Mouse (Mus musculus) left cerebral cortex, adult 6 months (tissue): Measurements from ENCODE around the gene Hist2h3c2. TPM values are rescaled to one million over a fixed set of nuclear protein-coding genes. Genes with fewer than 3 reads are reported as not detected.

ENCODE experiments used
- long read RNA-seq, 2 experiments: library from polyadenylated mRNA; unstranded; transcript quantifications; one replicate each; pipeline ENCODE4 v2.0.0; 2019 to 2020
- polyA plus RNA-seq: library from polyadenylated mRNA; unstranded; fragments of <200 nt; fragmentation: Nextera tagmentation; gene quantifications from 2 replicates; pipeline ENCODE4 v1.2.3, GENCODE M21; 2021

The Hist2h3c2 gene
- polyA plus RNA-seq, result 1.3 and 4.7 TPM in 2 replicates
- long read RNA-seq, experiment 1, partial matches to known transcripts, result 0 of 1 reads
- long read RNA-seq, experiment 1, other reads (novel, unspliced or antisense), result 0 of 1 reads
- long read RNA-seq, experiment 2, result 0 reads

GRCm38 (mm10) chr3:96238954-96239793 is at the start of gene Hist2h3c2:
Gene Hist2h3c2 (minus strand): TSS chr3:96239127.

DNA sequence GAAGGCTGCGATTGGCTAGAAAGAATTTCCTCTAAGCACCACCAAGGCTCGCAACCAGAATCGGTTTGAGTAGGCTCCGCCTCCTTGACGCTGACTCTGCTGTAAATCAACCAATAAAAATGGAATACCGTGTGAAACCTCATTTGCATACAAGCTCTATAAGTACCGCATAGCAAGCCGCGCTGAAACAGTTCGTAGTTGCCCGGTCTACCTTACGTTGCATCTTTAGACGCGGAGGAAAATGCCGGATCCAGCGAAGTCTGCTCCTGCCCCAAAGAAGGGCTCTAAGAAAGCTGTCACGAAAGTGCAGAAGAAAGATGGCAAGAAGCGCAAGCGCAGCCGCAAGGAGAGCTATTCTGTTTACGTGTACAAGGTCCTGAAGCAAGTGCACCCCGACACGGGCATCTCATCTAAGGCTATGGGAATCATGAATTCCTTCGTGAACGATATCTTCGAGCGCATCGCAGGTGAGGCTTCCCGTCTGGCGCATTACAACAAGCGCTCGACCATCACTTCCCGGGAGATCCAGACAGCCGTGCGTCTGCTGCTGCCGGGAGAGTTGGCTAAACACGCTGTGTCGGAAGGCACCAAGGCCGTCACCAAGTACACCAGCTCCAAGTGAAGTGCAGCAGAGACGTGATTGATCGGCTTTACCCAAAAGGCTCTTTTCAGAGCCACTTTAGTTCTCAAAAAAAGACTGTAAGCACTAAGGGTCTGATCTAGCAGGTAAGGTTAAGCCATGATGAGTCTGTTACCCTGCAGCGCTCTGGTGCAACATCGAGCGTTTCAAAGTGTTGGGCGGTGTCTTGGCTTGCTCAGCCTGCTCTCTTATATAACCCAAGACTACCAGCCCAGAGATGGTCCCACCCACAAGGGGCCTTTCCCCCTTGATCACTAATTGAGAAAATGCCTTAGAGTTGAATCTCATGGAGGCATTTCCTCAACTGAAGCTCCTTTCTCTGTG is 30.9 kb upstream of the Hist2h3c2 start, which contains the start of gene Hist2h2bb:
TSS of gene Hist2h2bb (plus strand) at position 242 of the 964 bp plus-strand sequence.

DNA sequence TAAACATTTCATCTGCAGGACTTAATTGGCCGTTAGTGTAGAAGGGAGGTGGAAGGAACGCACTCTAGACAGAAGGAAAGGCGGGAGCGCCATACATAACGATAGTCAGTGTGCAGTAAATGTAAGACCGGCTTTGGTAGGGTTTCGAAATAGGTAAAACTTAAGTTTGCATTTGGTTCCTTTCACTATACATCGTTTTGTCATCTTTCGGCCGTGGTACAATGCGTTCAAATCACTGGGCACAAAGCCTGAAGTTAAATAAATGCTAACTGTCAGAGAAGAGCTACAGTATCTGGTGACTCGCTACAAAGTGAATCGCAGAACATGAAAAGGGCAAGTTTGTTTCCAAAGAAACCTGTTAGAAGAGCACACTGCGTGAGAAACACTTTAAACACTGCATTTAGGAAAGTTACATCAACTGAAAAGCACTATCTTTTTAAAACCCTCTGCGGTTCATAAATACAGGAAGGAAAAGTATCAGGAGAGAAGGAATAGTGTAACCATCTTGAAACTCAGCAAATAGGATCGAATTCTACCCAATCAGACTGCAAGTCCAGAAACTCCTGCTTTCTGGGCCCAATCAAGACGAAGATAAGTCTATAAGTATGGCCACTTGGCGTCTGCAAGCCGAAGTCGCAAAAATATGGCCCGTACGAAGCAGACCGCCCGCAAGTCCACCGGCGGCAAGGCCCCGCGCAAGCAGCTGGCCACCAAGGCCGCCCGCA is 29.3 kb upstream of the Hist2h3c2 start, which contains the start of gene Hist2h3b:
TSS of gene Hist2h3b (plus strand) at position 604 of the 725 bp plus-strand sequence.

DNA sequence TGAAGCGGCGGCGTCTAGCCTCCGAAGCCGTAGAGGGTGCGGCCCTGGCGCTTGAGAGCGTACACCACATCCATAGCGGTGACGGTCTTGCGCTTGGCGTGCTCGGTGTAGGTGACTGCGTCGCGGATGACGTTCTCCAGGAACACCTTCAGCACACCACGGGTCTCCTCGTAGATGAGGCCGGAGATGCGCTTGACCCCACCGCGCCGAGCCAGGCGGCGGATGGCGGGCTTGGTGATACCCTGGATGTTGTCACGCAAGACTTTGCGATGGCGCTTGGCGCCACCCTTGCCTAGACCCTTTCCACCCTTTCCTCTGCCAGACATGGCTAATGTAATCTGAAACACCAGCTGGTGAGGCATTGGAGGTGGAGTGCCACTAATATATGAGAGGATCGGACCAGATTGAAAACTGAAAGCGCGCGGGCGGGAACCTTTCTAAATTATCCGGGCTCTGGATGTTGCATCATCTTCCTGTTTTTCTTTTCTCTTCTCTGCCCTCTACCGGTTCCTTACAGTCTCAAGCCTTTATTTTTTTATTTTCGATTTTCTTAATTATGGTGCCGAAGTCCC is 24.1 kb upstream of the Hist2h3c2 start, which contains the start of gene Hist2h4:
TSS of gene Hist2h4 (minus strand) at position 333 of the 572 bp plus-strand sequence.

GRCm38 (mm10) chr3:96246427-96246856 is 7.5 kb upstream of the Hist2h3c2 start, which contains the start of gene Hist2h3c1:
Gene Hist2h3c1 (plus strand): TSS chr3:96246685.

DNA sequence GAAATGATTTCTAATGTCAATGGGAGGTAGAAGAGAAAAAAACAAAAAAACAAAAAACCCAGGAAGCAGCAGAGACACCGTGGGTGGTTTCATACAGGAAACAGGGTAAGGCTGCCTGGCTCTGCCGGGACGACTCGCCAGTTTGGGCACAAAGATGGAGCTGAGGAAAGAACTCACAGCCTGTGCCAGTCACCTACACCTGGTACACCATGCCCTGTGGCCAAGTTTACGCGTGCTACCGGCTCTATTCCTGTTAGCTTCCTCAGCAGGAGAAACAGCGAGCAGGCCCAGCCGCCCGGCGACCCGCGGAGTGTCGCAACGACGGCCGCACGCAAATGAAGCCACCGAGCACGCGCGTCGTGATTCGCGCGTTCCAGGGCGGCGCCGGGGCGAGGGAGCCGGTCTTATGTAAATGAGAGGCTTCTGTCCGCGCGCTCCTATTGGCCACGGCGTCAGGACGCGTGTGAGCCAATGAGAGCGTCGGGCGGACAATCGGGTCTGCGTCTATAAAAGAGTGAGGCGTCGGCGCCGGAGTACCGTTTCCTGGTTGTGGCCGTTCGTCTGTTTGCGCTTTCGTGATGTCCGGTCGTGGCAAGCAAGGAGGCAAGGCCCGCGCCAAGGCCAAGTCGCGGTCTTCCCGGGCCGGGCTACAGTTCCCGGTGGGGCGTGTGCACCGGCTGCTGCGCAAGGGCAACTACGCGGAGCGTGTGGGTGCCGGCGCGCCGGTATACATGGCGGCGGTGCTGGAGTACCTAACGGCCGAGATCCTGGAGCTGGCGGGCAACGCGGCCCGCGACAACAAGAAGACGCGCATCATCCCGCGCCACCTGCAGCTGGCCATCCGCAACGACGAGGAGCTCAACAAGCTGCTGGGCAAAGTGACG is 6.3 kb upstream of the Hist2h3c2 start, which contains the start of gene Hist2h2aa1:
TSS of gene Hist2h2aa1 (plus strand) at position 495 of the 884 bp plus-strand sequence.

DNA sequence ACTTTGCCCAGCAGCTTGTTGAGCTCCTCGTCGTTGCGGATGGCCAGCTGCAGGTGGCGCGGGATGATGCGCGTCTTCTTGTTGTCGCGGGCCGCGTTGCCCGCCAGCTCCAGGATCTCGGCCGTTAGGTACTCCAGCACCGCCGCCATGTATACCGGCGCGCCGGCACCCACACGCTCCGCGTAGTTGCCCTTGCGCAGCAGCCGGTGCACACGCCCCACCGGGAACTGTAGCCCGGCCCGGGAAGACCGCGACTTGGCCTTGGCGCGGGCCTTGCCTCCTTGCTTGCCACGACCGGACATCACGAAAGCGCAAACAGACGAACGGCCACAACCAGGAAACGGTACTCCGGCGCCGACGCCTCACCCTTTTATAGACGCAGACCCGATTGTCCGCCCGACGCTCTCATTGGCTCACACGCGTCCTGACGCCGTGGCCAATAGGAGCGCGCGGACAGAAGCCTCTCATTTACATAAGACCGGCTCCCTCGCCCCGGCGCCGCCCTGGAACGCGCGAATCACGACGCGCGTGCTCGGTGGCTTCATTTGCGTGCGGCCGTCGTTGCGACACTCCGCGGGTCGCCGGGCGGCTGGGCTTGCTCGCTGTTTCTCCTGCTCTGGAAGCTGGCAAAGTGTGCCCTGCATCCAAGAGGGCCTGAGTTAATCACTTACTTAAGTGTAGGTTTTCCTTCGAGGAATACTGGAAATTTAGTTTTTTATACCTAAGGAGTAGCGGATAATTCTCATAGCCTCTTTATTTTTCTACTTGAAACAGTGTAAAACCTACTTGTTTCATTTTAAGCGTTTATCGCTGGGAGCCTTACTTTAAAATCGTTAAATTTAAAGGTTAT is 1.2 kb upstream of the Hist2h3c2 start, which contains the start of gene Hist2h2aa2:
TSS of gene Hist2h2aa2 (minus strand) at position 328 of the 850 bp plus-strand sequence.

GRCm38 (mm10) chr3:96220765-96221639 is 17.9 kb downstream of the Hist2h3c2 start, which contains the start of the genes Hist2h2ac and Hist2h2be:
Gene Hist2h2ac (minus strand): TSS chr3:96220880.
Gene Hist2h2be (plus strand): TSS chr3:96221119.

DNA sequence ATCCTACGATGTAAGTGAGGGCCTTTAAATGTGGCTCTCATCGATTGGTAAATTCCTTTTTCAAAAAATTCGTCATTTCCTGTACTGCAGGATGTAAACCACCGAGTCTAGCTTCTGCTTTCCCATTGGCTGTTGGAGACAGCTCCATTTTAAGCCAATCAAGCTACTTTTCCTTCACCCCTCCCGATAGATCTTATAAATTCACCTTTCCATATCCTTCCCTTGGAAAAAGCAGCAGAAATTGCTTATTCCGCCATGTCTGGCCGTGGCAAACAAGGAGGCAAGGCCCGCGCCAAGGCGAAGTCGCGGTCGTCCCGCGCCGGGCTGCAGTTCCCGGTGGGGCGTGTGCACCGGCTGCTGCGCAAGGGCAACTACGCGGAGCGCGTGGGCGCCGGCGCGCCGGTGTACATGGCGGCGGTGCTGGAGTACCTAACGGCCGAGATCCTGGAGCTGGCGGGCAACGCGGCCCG is 19.2 kb downstream of the Hist2h3c2 start, which contains the start of the genes Bola1 and Hist2h2ab:
TSS of gene Bola1 (minus strand) at position 49 of the 470 bp plus-strand sequence.
TSS of gene Hist2h2ab (plus strand) at position 205 of the 470 bp plus-strand sequence.

Other genes starting within 250 kb of the Hist2h3c2 start
- 16.5 and 28.8 TPM in 2 replicates for gene Plekho1, start 243.1 kb downstream of the Hist2h3c2 start, polyA plus RNA-seq
- 26.6 and 36.6 TPM in 2 replicates for gene Vps45, start 180.7 kb downstream of the Hist2h3c2 start, polyA plus RNA-seq
- gene Otud7b, start 134.6 kb downstream of the Hist2h3c2 start, polyA plus RNA-seq, result 6.3 and 9.2 TPM in 2 replicates
- 2.8 and 3.6 TPM in 2 replicates for gene Mtmr11, start 77.1 kb downstream of the Hist2h3c2 start, polyA plus RNA-seq
- gene Sf3b4, start 66.8 kb downstream of the Hist2h3c2 start, polyA plus RNA-seq, result 17.7 and 42.8 TPM in 2 replicates
- gene Sv2a, start 58.0 kb downstream of the Hist2h3c2 start, polyA plus RNA-seq, result 68.9 and 69.5 TPM in 2 replicates
- gene Bola1, start 19.4 kb downstream of the Hist2h3c2 start, polyA plus RNA-seq, result 65.5 and 81.7 TPM in 2 replicates
- gene Hist2h2ab, start 19.3 kb downstream of the Hist2h3c2 start, polyA plus RNA-seq, result 0.48 TPM in 1 of 2 replicates, not detected in the other
- 1.9 and 7.2 TPM in 2 replicates for gene Hist2h2ac, start 18.2 kb downstream of the Hist2h3c2 start, polyA plus RNA-seq
- gene Hist2h2be, start 18.0 kb downstream of the Hist2h3c2 start, polyA plus RNA-seq, result 3.9 and 7.0 TPM in 2 replicates
- 72.8 and 123 TPM in 2 replicates for gene Hist2h2aa2, start 1.1 kb upstream of the Hist2h3c2 start, polyA plus RNA-seq
- gene Hist2h2aa1, start 6.4 kb upstream of the Hist2h3c2 start, polyA plus RNA-seq, result 110 and 145 TPM in 2 replicates
- gene Hist2h3c1, start 7.6 kb upstream of the Hist2h3c2 start, polyA plus RNA-seq, result 0.31 and 0.82 TPM in 2 replicates
- 0.64 and 1.9 TPM in 2 replicates for gene Hist2h4, start 24.2 kb upstream of the Hist2h3c2 start, polyA plus RNA-seq
- gene Hist2h3b, start 29.5 kb upstream of the Hist2h3c2 start, polyA plus RNA-seq, result 3.8 and 8.0 TPM in 2 replicates
- not detected in 2 replicates for gene Hist2h2bb, start 30.6 kb upstream of the Hist2h3c2 start, polyA plus RNA-seq
- 2.0 and 4.6 TPM in 2 replicates for gene Fcgr1, start 54.8 kb upstream of the Hist2h3c2 start, polyA plus RNA-seq
- not detected in 2 replicates for gene BC107364, start 213.2 kb upstream of the Hist2h3c2 start, polyA plus RNA-seq